Mouse (Mus musculus) forebrain, embryonic 13.5 days (tissue): ENCODE results near the gene Maml2. TPM values are rescaled to one million over a fixed set of nuclear protein-coding genes. Genes with fewer than 3 reads are reported as not detected.

Source experiments
- ATAC-seq: fragments of 200-750 bp; cut with Nextera tagmentation; 2 replicates; pipeline ENCODE4 v1.8.0; 2017
- H3K27ac ChIP-seq: fragments of 300-500 bp; sonication (generic); 2 replicates; pipeline ENCODE4 v1.5.1; 2015; ENCODE audit warnings: inconsistent platforms, mild to moderate bottlenecking, moderate library complexity
- H3K27me3 ChIP-seq: fragments of 300-500 bp; sonication (generic); 2 replicates; pipeline ENCODE4 v1.6.1; 2015; ENCODE audit warnings: mild to moderate bottlenecking, inconsistent platforms
- H3K36me3 ChIP-seq: fragments of 300-500 bp; sonication (generic); 2 replicates; pipeline ENCODE4 v1.6.1; 2015; ENCODE audit warnings: mild to moderate bottlenecking, inconsistent platforms; ENCODE audit not compliant: poor library complexity, severe bottlenecking
- H3K4me1 ChIP-seq: fragments of 300-500 bp; sonication (generic); 2 replicates; pipeline ENCODE4 v1.6.1; 2015; ENCODE audit warnings: inconsistent platforms
- H3K4me2 ChIP-seq: fragments of 300-500 bp; sonication (generic); 2 replicates; pipeline ENCODE4 v1.6.1; 2015; ENCODE audit warnings: inconsistent platforms, mild to moderate bottlenecking, moderate library complexity
- H3K4me3 ChIP-seq: fragments of 300-500 bp; sonication (generic); 2 replicates; pipeline ENCODE4 v1.5.1; 2015; ENCODE audit warnings: mild to moderate bottlenecking, inconsistent platforms
- H3K9ac ChIP-seq: fragments of 300-500 bp; sonication (generic); 2 replicates; pipeline ENCODE4 v1.6.1; 2015; ENCODE audit warnings: mild to moderate bottlenecking, inconsistent platforms
- H3K9me3 ChIP-seq: fragments of 300-500 bp; sonication (generic); replicated peaks from 2 replicates; pipeline ENCODE4 v1.6.1; 2016; ENCODE audit warnings: inconsistent platforms
- WGBS: fragments of 180-500 bp; shearing (Covaris S2); methylation state at CpG from one replicate; pipeline ENCODE4 v1.1.7; 2015; 5-methylcytosine and 5-hydroxymethylcytosine counted together
- polyA plus RNA-seq: library from polyadenylated mRNA; unstranded; fragments of >200 nt; fragmentation: Nextera tagmentation; extraction: Ambion mirVana; gene quantifications from 2 replicates; pipeline ENCODE4 v1.2.1, GENCODE M21; 2015

Gene Maml2
- polyA plus RNA-seq, 1 experiment from 2014 or later, result 8.8 TPM

GRCm38 (mm10) chr9:13433501-13434090, 135.8 kb downstream of the Maml2 start:
- Histone ChIP-seq H3K4me3 (no peak overlapping the region), H3K9ac (no peak overlapping the region), H3K4me2 (no peak overlapping the region), H3K27me3 (no peaks in the 10 kb centered on the region), H3K36me3 (no peaks in the 10 kb centered on the region), H3K4me1 (peaks cover 10% of the 10 kb centered on the region), H3K9me3 (0 out of 2 replicates have a peak, but pooled peaks cover 3% of the 10 kb centered on the region), H3K27ac (no peak overlapping the region)
- WGBS, result 84% methylated on average over 6 of the region's 6 CpGs
- no peak for ATAC-seq

GRCm38 (mm10) chr9:13440911-13441310, 143.2 kb downstream of the Maml2 start:
- H3K36me3 ChIP-seq, result no peaks in the 10 kb centered on the region
- H3K27me3 ChIP-seq, result no peaks in the 10 kb centered on the region
- no peak overlapping the region for H3K4me2 ChIP-seq
- 0 out of 2 replicates have a peak, but pooled peaks cover 3% of the 10 kb centered on the region for H3K9me3 ChIP-seq
- no peak overlapping the region for H3K27ac ChIP-seq
- 61% methylated on average over 6 of the region's 6 CpGs for WGBS
- no peak overlapping the region for H3K9ac ChIP-seq
- no peak overlapping the region for H3K4me3 ChIP-seq
- 0 out of 2 replicates have a peak, but pooled peaks cover 6% of the 10 kb centered on the region for H3K4me1 ChIP-seq
- ATAC-seq, result no peak

- Histone ChIP-seq H3K36me3 (no peaks in the 10 kb centered on the region), H3K27me3 (no peaks in the 10 kb centered on the region), H3K9ac (no peak overlapping the region), H3K4me3 (no peak overlapping the region), H3K4me2 (no peak overlapping the region), H3K9me3 (no peaks in the 10 kb centered on the region), H3K27ac (no peak overlapping the region), H3K4me1 (0 out of 2 replicates have a peak, but pooled peaks cover 6% of the 10 kb centered on the region)
- 86% methylated on average over 13 of the region's 13 CpGs for WGBS
- ATAC-seq, result no peak
Observed at GRCm38 (mm10) chr9:13442012-13442735, 144.4 kb downstream of the Maml2 start.

- ATAC-seq, result no peak
- no peak overlapping the region for H3K4me3 ChIP-seq
- 0 out of 2 replicates have a peak, but pooled peaks cover 6% of the 10 kb centered on the region for H3K4me1 ChIP-seq
- WGBS, result 57% methylated on average over 1 of the region's 1 CpGs
- no peak overlapping the region for H3K4me2 ChIP-seq
- H3K27ac ChIP-seq, result no peak overlapping the region
- H3K9me3 ChIP-seq, result no peaks in the 10 kb centered on the region
- no peak overlapping the region for H3K9ac ChIP-seq
- H3K27me3 ChIP-seq, result no peaks in the 10 kb centered on the region
- no peaks in the 10 kb centered on the region for H3K36me3 ChIP-seq
Observed at GRCm38 (mm10) chr9:13443484-13444211, 145.9 kb downstream of the Maml2 start.

GRCm38 (mm10) chr9:13446236-13446635, 148.5 kb downstream of the Maml2 start:
- 88% methylated on average over 1 of the region's 1 CpGs for WGBS
- no peak overlapping the region for H3K4me3 ChIP-seq

GRCm38 (mm10) chr9:13446703-13447285, 149.0 kb downstream of the Maml2 start, which contains the start of gene Gm17571:
Gene Gm17571 (minus strand): TSS chr9:13446753.
- Histone ChIP-seq H3K4me1 (no peaks in the 10 kb centered on the region), H3K9me3 (no peaks in the 10 kb centered on the region), H3K36me3 (no peaks in the 10 kb centered on the region), H3K27ac (no peak within 1 kb of the TSS), H3K4me2 (no peak within 1 kb of the TSS), H3K4me3 (no peak within 1 kb of the TSS), H3K9ac (no peak within 1 kb of the TSS), H3K27me3 (no peaks in the 10 kb centered on the region)
- 82% methylated on average over 4 of the region's 4 CpGs for WGBS
- no peak for ATAC-seq

More at GRCm38 (mm10) chr9:13446236-13446635, 148.5 kb downstream of the Maml2 start:
- Histone ChIP-seq H3K27ac (no peak overlapping the region), H3K9ac (no peak overlapping the region), H3K36me3 (no peaks in the 10 kb centered on the region), H3K4me2 (no peak overlapping the region), H3K27me3 (no peaks in the 10 kb centered on the region), H3K9me3 (no peaks in the 10 kb centered on the region), H3K4me1 (0 out of 2 replicates have a peak, but pooled peaks cover under 1% of the 10 kb centered on the region)
- no peak for ATAC-seq

GRCm38 (mm10) chr9:13448716-13449115, 151.0 kb downstream of the Maml2 start:
- no peak overlapping the region for H3K27ac ChIP-seq
- H3K4me2 ChIP-seq, result no peak overlapping the region
- no peak for ATAC-seq
- 92% methylated on average over 3 of the region's 3 CpGs for WGBS
- no peaks in the 10 kb centered on the region for H3K27me3 ChIP-seq
- no peak overlapping the region for H3K9ac ChIP-seq
- no peaks in the 10 kb centered on the region for H3K9me3 ChIP-seq
- H3K4me1 ChIP-seq, result no peaks in the 10 kb centered on the region
- H3K4me3 ChIP-seq, result no peak overlapping the region
- H3K36me3 ChIP-seq, result no peaks in the 10 kb centered on the region

- Histone ChIP-seq H3K27ac (no peak overlapping the region), H3K36me3 (no peaks in the 10 kb centered on the region), H3K4me3 (no peak overlapping the region), H3K4me2 (no peak overlapping the region), H3K9ac (no peak overlapping the region), H3K27me3 (no peaks in the 10 kb centered on the region), H3K9me3 (no peaks in the 10 kb centered on the region), H3K4me1 (peaks cover 15% of the 10 kb centered on the region)
- 24% methylated on average over 7 of the region's 7 CpGs for WGBS
- peak; percentile 57; the same call in 1 of the 2 replicates for ATAC-seq
Observed at GRCm38 (mm10) chr9:13454651-13455123, 156.9 kb downstream of the Maml2 start.

- 78% methylated on average over 1 of the region's 1 CpGs for WGBS
- Histone ChIP-seq H3K36me3 (no peaks in the 10 kb centered on the region), H3K27me3 (no peaks in the 10 kb centered on the region), H3K4me2 (no peak overlapping the region), H3K4me1 (peaks cover 16% of the 10 kb centered on the region), H3K9me3 (no peaks in the 10 kb centered on the region), H3K4me3 (no peak overlapping the region), H3K9ac (no peak overlapping the region), H3K27ac (no peak overlapping the region)
- no peak for ATAC-seq
Observed at GRCm38 (mm10) chr9:13455231-13455630, 157.5 kb downstream of the Maml2 start.

GRCm38 (mm10) chr9:13457774-13458173, 160.0 kb downstream of the Maml2 start:
- 90% methylated on average over 6 of the region's 6 CpGs for WGBS
- Histone ChIP-seq H3K27ac (no peak overlapping the region), H3K9me3 (no peaks in the 10 kb centered on the region), H3K4me3 (no peak overlapping the region), H3K36me3 (no peaks in the 10 kb centered on the region), H3K4me2 (no peak overlapping the region), H3K4me1 (peaks cover 16% of the 10 kb centered on the region), H3K9ac (no peak overlapping the region), H3K27me3 (no peaks in the 10 kb centered on the region)
- no peak for ATAC-seq

GRCm38 (mm10) chr9:13459371-13459770, 161.6 kb downstream of the Maml2 start:
- H3K4me1 ChIP-seq, result peaks cover 15% of the 10 kb centered on the region
- H3K4me3 ChIP-seq, result no peak overlapping the region
- H3K9me3 ChIP-seq, result no peaks in the 10 kb centered on the region
- WGBS, result 40% methylated on average over 1 of the region's 1 CpGs
- no peak overlapping the region for H3K9ac ChIP-seq
- no peaks in the 10 kb centered on the region for H3K27me3 ChIP-seq
- H3K36me3 ChIP-seq, result no peaks in the 10 kb centered on the region
- H3K4me2 ChIP-seq, result no peak overlapping the region
- ATAC-seq, result no peak
- H3K27ac ChIP-seq, result no peak overlapping the region
